Comparison of ENCODE assay signal across 9 mouse cellular contexts in the genomic region with DNA sequence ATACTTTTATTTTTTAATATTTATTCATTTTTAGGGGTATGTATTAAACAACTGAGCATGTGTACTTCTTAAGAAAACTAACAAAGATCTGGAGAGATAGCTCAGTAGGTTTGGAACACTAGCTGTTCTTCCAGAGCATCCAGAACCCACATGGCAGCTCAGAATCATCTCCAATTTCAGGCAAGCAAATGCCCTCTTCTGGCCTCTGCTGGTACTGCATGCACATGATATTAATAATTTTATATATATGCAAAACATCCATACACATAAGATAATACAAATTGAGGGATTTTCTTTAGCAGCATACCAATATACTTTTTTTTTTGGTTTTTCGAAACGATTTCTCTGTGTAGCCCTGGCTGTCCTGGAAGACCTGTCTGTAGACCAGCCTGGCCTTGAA. TPM values are rescaled to one million over a fixed set of nuclear protein-coding genes. Genes with fewer than 3 reads are reported as not detected.
DNase-seq lines count a peak whose midpoint lies in the region; ATAC-seq and TF ChIP-seq lines count a peak whose summit lies in the region.
"Had no signal": no experiment of that assay in that cellular context is flagged by ENCODE, and none has a peak within 500 bp of the region (broad histone marks: within the 10 kb centered on the region; RNA-seq: fewer than 3 reads in every experiment).

No protein-coding gene starts in this region.

- H3K9ac ChIP-seq in forebrain, embryonic 12.5 days: no peak overlapping the region
- H3K9ac ChIP-seq in midbrain, embryonic 14.5 days (replicated peaks; ENCODE audit: low read length): no peak overlapping the region
- H3K9ac ChIP-seq in midbrain, embryonic 16.5 days (ENCODE audit: low read depth, low read length): no peak overlapping the region
- no peak overlapping the region for H3K9ac ChIP-seq in stomach, postnatal 0 days (ENCODE audit: low read length)

- H3K27ac ChIP-seq in forebrain, embryonic 10.5 days: no peak overlapping the region
- no peak overlapping the region for H3K27ac ChIP-seq in forebrain, embryonic 12.5 days
- H3K27ac ChIP-seq in midbrain, embryonic 14.5 days (replicated peaks; ENCODE audit: low read depth, low read length): no peak overlapping the region
- no peak overlapping the region for H3K27ac ChIP-seq in midbrain, embryonic 16.5 days (ENCODE audit: low read length)
- no peak overlapping the region for H3K27ac ChIP-seq in stomach, postnatal 0 days (replicated peaks)

- TF ChIP-seq CTCF in lung, adult 2 months (IDR thresholded peaks at IDR 0.05; ENCODE audit: insufficient read depth, low read length): peak; percentile 33; the same call in 1 of the 2 replicates
- peak; percentile 83 for TF ChIP-seq CTCF in stomach, postnatal 0 days (IDR thresholded peaks at IDR 0.05; ENCODE audit: low read depth)

- peak; percentile 42 for DNase-seq in forebrain, embryonic 10.5 days (ENCODE audit: extremely low spot score, low spot score)
- peak; percentile 74 for DNase-seq in midbrain, embryonic 14.5 days
- DNase-seq in adrenal gland, postnatal 36 days: peak; percentile 22 to 31
- DNase-seq in heart, postnatal 14 days: peak; percentile 19 to 48
- DNase-seq in lung, adult 2 months: no peak
- peak; percentile 48 for DNase-seq in stomach, postnatal 0 days (ENCODE audit: low spot score)

- H3K27me3 ChIP-seq in forebrain, embryonic 10.5 days (ENCODE audit: poor library complexity, severe bottlenecking): no peaks in the 10 kb centered on the region
- H3K27me3 ChIP-seq in forebrain, embryonic 12.5 days: no peaks in the 10 kb centered on the region
- H3K27me3 ChIP-seq in midbrain, embryonic 14.5 days (ENCODE audit: control insufficient read depth, insufficient read depth, low read length): no peaks in the 10 kb centered on the region
- no peaks in the 10 kb centered on the region for H3K27me3 ChIP-seq in midbrain, embryonic 16.5 days (ENCODE audit: control insufficient read depth, insufficient read depth, low read depth, low read length)
- H3K27me3 ChIP-seq in stomach, postnatal 0 days (ENCODE audit: control insufficient read depth, insufficient read depth, low read length): no peaks in the 10 kb centered on the region

- TF ChIP-seq POLR2A in lung, adult 2 months (IDR thresholded peaks at IDR 0.05; ENCODE audit: borderline replicate concordance, extremely low read depth, low read depth, low read length): no peak

- 70% methylated on average over 2 of the region's 2 CpGs for WGBS in forebrain, embryonic 10.5 days
- 81% methylated on average over 2 of the region's 2 CpGs for WGBS in forebrain, embryonic 12.5 days
- 83% methylated on average over 2 of the region's 2 CpGs for WGBS in midbrain, embryonic 14.5 days
- WGBS in midbrain, embryonic 16.5 days: 82% methylated on average over 2 of the region's 2 CpGs
- WGBS in lung, adult 2 months: 58% methylated on average over 2 of the region's 2 CpGs
- WGBS in stomach, postnatal 0 days: 62% methylated on average over 2 of the region's 2 CpGs

- H3K4me2 ChIP-seq in forebrain, embryonic 12.5 days: no peak overlapping the region
- H3K4me2 ChIP-seq in midbrain, embryonic 14.5 days (ENCODE audit: low read length): no peak overlapping the region
- no peak overlapping the region for H3K4me2 ChIP-seq in midbrain, embryonic 16.5 days (ENCODE audit: low read length)
- H3K4me2 ChIP-seq in stomach, postnatal 0 days (replicated peaks; ENCODE audit: low read depth): no peak overlapping the region

- ATAC-seq in forebrain, embryonic 12.5 days (ENCODE audit: low FRiP score): no peak
- ATAC-seq in midbrain, embryonic 14.5 days (ENCODE audit: low FRiP score, low TSS enrichment): no peak
- ATAC-seq in midbrain, embryonic 16.5 days: no peak
- no peak for ATAC-seq in stomach, postnatal 0 days (ENCODE audit: low FRiP score, low TSS enrichment)

- H3K4me1 ChIP-seq in forebrain, embryonic 10.5 days: peaks cover 9% of the 10 kb centered on the region
- peaks cover 11% of the 10 kb centered on the region for H3K4me1 ChIP-seq in forebrain, embryonic 12.5 days
- peaks cover 4% of the 10 kb centered on the region; the same call in 1 of the 2 replicates for H3K4me1 ChIP-seq in midbrain, embryonic 14.5 days (ENCODE audit: control insufficient read depth, insufficient read depth, low read length)
- peaks cover 8% of the 10 kb centered on the region for H3K4me1 ChIP-seq in midbrain, embryonic 16.5 days (ENCODE audit: control insufficient read depth, insufficient read depth, low read length)
- peaks cover 3% of the 10 kb centered on the region for H3K4me1 ChIP-seq in lung, adult 2 months (ENCODE audit: control insufficient read depth, insufficient read depth, low read length)
- 0 out of 2 replicates have a peak, but pooled peaks cover 4% of the 10 kb centered on the region for H3K4me1 ChIP-seq in stomach, postnatal 0 days (replicated peaks; ENCODE audit: control insufficient read depth, insufficient read depth)

- peaks cover 6% of the 10 kb centered on the region for H3K36me3 ChIP-seq in forebrain, embryonic 10.5 days (replicated peaks)
- H3K36me3 ChIP-seq in forebrain, embryonic 12.5 days (replicated peaks): peaks cover under 1% of the 10 kb centered on the region; the same call in 1 of the 2 replicates
- H3K36me3 ChIP-seq in midbrain, embryonic 14.5 days (ENCODE audit: control insufficient read depth, insufficient read depth, low read length): peaks cover under 1% of the 10 kb centered on the region
- H3K36me3 ChIP-seq in midbrain, embryonic 16.5 days (ENCODE audit: control insufficient read depth, insufficient read depth, low read length): no peaks in the 10 kb centered on the region
- H3K36me3 ChIP-seq in stomach, postnatal 0 days (ENCODE audit: control insufficient read depth, insufficient read depth, low read length): no peaks in the 10 kb centered on the region

- intact Hi-C loops in heart, postnatal 14 days (cut with DNase I): loop anchor here (10.0 kb wide), 1 partner anchor 859 kb away; no protein-coding TSS in a partner anchor

- no peak for TF ChIP-seq EP300 in stomach, postnatal 0 days (optimal IDR thresholded peaks at IDR 0.05)

- H3K9me3 ChIP-seq in forebrain, embryonic 10.5 days: no peaks in the 10 kb centered on the region
- no peaks in the 10 kb centered on the region for H3K9me3 ChIP-seq in forebrain, embryonic 12.5 days
- H3K9me3 ChIP-seq in midbrain, embryonic 14.5 days (ENCODE audit: control insufficient read depth, low read length): no peaks in the 10 kb centered on the region
- H3K9me3 ChIP-seq in midbrain, embryonic 16.5 days (replicated peaks; ENCODE audit: control insufficient read depth, low read length, poor library complexity, severe bottlenecking): no peaks in the 10 kb centered on the region
- H3K9me3 ChIP-seq in stomach, postnatal 0 days (ENCODE audit: control insufficient read depth, low read length): no peaks in the 10 kb centered on the region

- no peak overlapping the region for H3K4me3 ChIP-seq in forebrain, embryonic 10.5 days
- H3K4me3 ChIP-seq in forebrain, embryonic 12.5 days (replicated peaks): no peak overlapping the region
- no peak overlapping the region for H3K4me3 ChIP-seq in midbrain, embryonic 14.5 days (replicated peaks; ENCODE audit: low read depth, low read length)
- no peak overlapping the region for H3K4me3 ChIP-seq in midbrain, embryonic 16.5 days (ENCODE audit: low read depth, low read length)
- H3K4me3 ChIP-seq in lung, adult 2 months (replicated peaks; ENCODE audit: extremely low read depth, low read depth, low read length): no peak overlapping the region
- H3K4me3 ChIP-seq in stomach, postnatal 0 days (ENCODE audit: low read depth, low read length): no peak overlapping the region

RNA-seq across cellular contexts. Expression of a gene that starts 1.9 kb away (rescaled TPM):
- polyA plus RNA-seq in forebrain, embryonic 10.5 days (2016; fragmentation: Nextera tagmentation; extraction: Ambion mirVana): 19.7 and 20.8 TPM in 2 replicates
- 24.1 and 25.5 TPM in 2 replicates for polyA plus RNA-seq in forebrain, embryonic 12.5 days (2016; fragmentation: Nextera tagmentation; extraction: Ambion mirVana)
- polyA plus RNA-seq in midbrain, embryonic 14.5 days (2014; fragmentation: Nextera tagmentation; extraction: Ambion mirVana): 22.3 and 25.0 TPM in 2 replicates
- 22.6 and 27.0 TPM in 2 replicates for polyA plus RNA-seq in midbrain, embryonic 16.5 days (2015; fragmentation: Nextera tagmentation; extraction: Ambion mirVana)
- 10 to 100 TPM; 10.8 to 12.6 TPM for total RNA-seq in adrenal gland, postnatal 36 days (2021)
- 1 to 10 TPM; 7.7 to 8.9 TPM for total RNA-seq in heart, postnatal 14 days (2021)
- 4.1 TPM in 2 replicates for polyA plus RNA-seq in lung, adult 2 months (2012; rRNA removed)
- polyA plus RNA-seq in stomach, postnatal 0 days (2015; fragmentation: Nextera tagmentation; extraction: Ambion mirVana): 24.5 and 24.7 TPM in 2 replicates

RNA-seq across cellular contexts. Expression of a gene that starts 20.8 kb away (rescaled TPM):
- polyA plus RNA-seq in forebrain, embryonic 10.5 days (2016; fragmentation: Nextera tagmentation; extraction: Ambion mirVana): 0.31 and 0.46 TPM in 2 replicates
- 0.22 TPM in 2 replicates for polyA plus RNA-seq in forebrain, embryonic 12.5 days (2016; fragmentation: Nextera tagmentation; extraction: Ambion mirVana)
- 0.32 and 0.57 TPM in 2 replicates for polyA plus RNA-seq in midbrain, embryonic 14.5 days (2014; fragmentation: Nextera tagmentation; extraction: Ambion mirVana)
- 0.45 and 0.74 TPM in 2 replicates for polyA plus RNA-seq in midbrain, embryonic 16.5 days (2015; fragmentation: Nextera tagmentation; extraction: Ambion mirVana)
- not detected for total RNA-seq in adrenal gland, postnatal 36 days (2021)
- total RNA-seq in heart, postnatal 14 days (2021): not detected
- 0.18 and 0.20 TPM in 2 replicates for polyA plus RNA-seq in lung, adult 2 months (2012; rRNA removed)
- 1.4 and 1.6 TPM in 2 replicates for polyA plus RNA-seq in stomach, postnatal 0 days (2015; fragmentation: Nextera tagmentation; extraction: Ambion mirVana)
- total RNA-seq: neutrophil, adult 5-6 weeks had no signal

RNA-seq across cellular contexts. Expression of a gene that starts 43.3 kb away (rescaled TPM):
- 42.8 and 43.5 TPM in 2 replicates for polyA plus RNA-seq in forebrain, embryonic 10.5 days (2016; fragmentation: Nextera tagmentation; extraction: Ambion mirVana)
- polyA plus RNA-seq in forebrain, embryonic 12.5 days (2016; fragmentation: Nextera tagmentation; extraction: Ambion mirVana): 42.1 and 45.2 TPM in 2 replicates
- 28.6 and 35.7 TPM in 2 replicates for polyA plus RNA-seq in midbrain, embryonic 14.5 days (2014; fragmentation: Nextera tagmentation; extraction: Ambion mirVana)
- 25.6 and 27.4 TPM in 2 replicates for polyA plus RNA-seq in midbrain, embryonic 16.5 days (2015; fragmentation: Nextera tagmentation; extraction: Ambion mirVana)
- total RNA-seq in adrenal gland, postnatal 36 days (2021): 10 to 100 TPM; 14.5 to 20.2 TPM
- total RNA-seq in heart, postnatal 14 days (2021): 1 to 10 TPM; 7.6 to 8.9 TPM
- 5.7 and 10.3 TPM in 2 replicates for polyA plus RNA-seq in lung, adult 2 months (2012; rRNA removed)
- 11.7 TPM in 2 replicates for polyA plus RNA-seq in stomach, postnatal 0 days (2015; fragmentation: Nextera tagmentation; extraction: Ambion mirVana)

RNA-seq across cellular contexts. Expression of a gene that starts 43.5 kb away (rescaled TPM):
- 112 and 119 TPM in 2 replicates for polyA plus RNA-seq in forebrain, embryonic 10.5 days (2016; fragmentation: Nextera tagmentation; extraction: Ambion mirVana)
- polyA plus RNA-seq in forebrain, embryonic 12.5 days (2016; fragmentation: Nextera tagmentation; extraction: Ambion mirVana): 93.1 and 95.5 TPM in 2 replicates
- 92.3 and 108 TPM in 2 replicates for polyA plus RNA-seq in midbrain, embryonic 14.5 days (2014; fragmentation: Nextera tagmentation; extraction: Ambion mirVana)
- 80.1 and 82.4 TPM in 2 replicates for polyA plus RNA-seq in midbrain, embryonic 16.5 days (2015; fragmentation: Nextera tagmentation; extraction: Ambion mirVana)
- 10 to 100 TPM; 34.5 to 47.3 TPM for total RNA-seq in adrenal gland, postnatal 36 days (2021)
- total RNA-seq in heart, postnatal 14 days (2021): 10 to 100 TPM; 16.7 to 18.7 TPM
- 5.4 and 10.1 TPM in 2 replicates for polyA plus RNA-seq in lung, adult 2 months (2012; rRNA removed)
- 62.2 and 68.5 TPM in 2 replicates for polyA plus RNA-seq in stomach, postnatal 0 days (2015; fragmentation: Nextera tagmentation; extraction: Ambion mirVana)

RNA-seq across cellular contexts. Expression of a gene that starts 45.3 kb away (rescaled TPM):
- not detected in 2 replicates for polyA plus RNA-seq in forebrain, embryonic 10.5 days (2016; fragmentation: Nextera tagmentation; extraction: Ambion mirVana)
- 0.23 and 0.36 TPM in 2 replicates for polyA plus RNA-seq in forebrain, embryonic 12.5 days (2016; fragmentation: Nextera tagmentation; extraction: Ambion mirVana)
- not detected in 2 replicates for polyA plus RNA-seq in midbrain, embryonic 14.5 days (2014; fragmentation: Nextera tagmentation; extraction: Ambion mirVana)
- not detected in 2 replicates for polyA plus RNA-seq in midbrain, embryonic 16.5 days (2015; fragmentation: Nextera tagmentation; extraction: Ambion mirVana)
- not detected for total RNA-seq in adrenal gland, postnatal 36 days (2021)
- total RNA-seq in heart, postnatal 14 days (2021): not detected
- polyA plus RNA-seq in lung, adult 2 months (2012; rRNA removed): 0.15 TPM in 1 of 2 replicates, not detected in the other
- polyA plus RNA-seq in stomach, postnatal 0 days (2015; fragmentation: Nextera tagmentation; extraction: Ambion mirVana): 0.87 and 1.7 TPM in 2 replicates
- total RNA-seq: neutrophil, adult 5-6 weeks had no signal
